Mouse (Mus musculus): ENCODE results near the gene Tldc1.

The Tldc1 gene

DNA sequence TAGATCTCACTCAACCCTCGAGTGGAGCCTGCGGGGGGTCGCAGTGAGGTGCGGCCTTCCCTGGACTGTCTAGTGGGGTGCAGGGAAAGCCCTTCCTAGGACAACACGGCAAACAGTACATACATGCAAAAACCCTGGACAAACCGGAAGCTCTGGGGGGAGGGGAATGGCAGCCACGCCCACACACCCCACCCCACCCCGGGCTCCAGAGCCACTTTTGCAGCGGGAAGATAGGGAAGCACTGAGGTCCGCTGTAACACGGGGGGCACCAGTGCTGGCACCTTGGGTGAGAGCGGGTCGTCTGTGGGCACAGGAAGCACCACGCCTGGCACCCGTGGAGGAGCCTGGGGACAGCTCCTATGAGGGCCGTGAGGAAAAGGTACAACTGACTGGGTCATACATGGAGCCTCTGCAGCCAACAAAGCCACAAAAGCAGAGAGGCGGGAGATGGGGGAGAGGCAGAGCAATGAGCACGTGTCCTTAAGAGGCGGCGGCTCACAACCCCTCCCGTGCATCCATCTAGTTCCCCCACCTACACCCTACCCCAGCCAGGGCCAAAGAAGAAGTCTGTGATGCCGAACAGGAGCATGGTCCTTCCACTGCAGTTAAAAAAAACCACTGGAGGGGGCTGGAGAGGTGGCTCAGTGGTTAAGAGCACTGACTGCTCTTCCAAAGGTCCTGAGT lies 12.3 kb downstream of the Tldc1 start:
- no peak for DNase-seq (ENCODE audit: low spot score)

DNA sequence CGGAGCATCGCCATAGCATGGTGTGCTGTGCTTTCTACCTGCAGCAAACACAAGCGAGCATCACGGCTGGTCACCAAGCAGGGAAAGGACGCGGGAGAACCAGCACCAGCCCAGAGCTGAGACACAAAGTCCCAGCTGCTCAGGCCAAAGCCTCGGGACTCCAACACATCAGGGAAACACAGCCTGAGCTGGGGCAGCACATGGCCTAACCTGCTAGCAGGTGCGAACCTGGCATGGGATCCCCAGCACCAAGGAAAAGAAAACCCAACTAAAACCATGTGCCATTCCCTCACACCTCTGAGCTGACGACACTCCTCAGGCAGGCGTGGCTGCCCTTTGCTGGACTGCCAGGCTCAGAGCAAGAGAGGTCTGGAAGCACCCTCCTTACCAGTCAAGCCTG lies 12.9 kb downstream of the Tldc1 start:
- DNase-seq (ENCODE audit: low spot score) = no peak

DNA sequence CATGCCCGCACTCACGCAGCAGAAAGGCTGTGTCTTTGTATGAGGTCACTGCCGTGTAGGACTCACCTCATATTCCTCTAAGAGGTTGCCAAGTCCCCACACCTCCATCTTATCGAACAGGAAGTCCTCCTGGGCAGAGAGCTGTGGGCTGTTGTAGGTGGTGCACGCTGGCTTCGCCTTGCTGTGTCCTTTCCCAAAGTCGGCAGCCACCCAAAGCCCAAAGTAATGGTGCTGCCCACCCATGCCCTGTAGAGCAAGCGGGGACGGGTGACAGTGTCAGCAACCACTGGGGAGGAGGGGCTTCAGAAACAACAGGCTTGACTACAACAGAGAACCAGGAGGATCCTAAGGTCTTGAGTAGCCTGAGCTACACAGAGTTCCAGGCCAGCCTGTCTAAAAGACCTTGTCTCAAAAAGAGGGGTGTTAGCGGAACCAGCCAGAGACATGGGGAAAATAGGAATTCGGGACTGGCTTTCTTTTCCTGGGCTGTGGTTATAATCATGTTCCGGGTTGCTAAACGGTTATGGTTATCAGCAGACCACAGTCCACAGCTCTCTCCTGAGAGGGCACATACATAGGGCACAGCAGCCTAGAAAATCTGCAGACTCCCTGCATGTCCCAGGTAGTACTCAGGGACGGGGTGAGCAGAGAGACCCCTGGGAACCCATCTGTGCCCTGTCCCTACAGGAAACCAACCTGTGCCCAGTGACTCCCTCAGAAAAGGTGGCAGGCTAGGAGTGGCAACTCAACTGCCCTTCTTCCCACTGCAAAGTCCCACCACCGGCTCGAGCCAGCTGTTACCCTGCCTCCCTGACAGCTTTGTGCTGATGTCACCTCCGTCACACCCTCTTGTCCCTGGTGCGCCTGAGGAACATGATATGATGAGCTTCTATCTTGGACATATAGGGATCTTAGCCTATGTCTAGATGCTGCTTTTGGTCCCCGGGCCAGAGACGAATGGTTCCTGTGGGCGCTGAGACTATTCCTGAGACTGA lies 15.7 kb downstream of the Tldc1 start:
- DNase-seq (ENCODE audit: low spot score) = no peak

DNA sequence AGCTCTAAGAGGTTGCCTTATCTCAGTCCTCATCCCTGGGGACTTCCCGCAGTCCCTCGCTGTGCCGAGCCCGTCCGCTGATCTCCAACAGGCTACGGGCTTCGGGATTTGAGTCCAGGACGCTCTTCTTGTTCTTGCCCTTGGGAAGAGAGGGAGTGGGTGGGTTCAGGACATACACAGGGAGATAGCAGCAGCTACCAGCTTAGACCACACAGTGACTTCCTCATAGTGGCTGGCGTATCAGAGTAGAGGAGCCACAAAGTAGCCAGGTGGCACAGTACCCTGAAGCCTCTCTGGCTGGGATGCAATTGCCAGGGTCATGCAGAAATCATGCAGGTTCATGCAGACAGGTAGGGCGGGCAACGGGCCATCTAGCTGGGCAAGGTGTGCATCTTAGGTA lies 16.5 kb downstream of the Tldc1 start:
- DNase-seq (ENCODE audit: low spot score) = no peak

DNA sequence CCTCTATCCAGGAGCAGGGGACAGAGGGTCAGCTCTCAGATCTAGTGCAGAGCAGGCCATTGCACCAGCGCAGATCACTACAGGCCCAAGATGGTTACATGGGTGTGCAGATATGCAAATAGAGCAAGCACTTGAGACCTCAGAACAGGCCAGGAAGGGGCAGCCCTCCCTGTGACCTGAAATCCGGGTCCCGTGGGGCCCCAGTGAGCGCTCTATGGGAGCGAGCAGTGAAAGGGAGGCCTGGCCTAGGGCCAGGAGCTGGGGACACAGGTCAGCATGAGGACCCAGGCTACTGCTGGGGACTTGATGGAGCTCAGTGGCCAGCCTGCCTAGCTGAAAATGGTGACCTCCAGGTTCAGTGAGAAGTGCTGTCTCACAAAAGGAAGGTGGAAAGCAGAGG lies 21.7 kb downstream of the Tldc1 start:
- DNase-seq (ENCODE audit: low spot score) = no peak

DNA sequence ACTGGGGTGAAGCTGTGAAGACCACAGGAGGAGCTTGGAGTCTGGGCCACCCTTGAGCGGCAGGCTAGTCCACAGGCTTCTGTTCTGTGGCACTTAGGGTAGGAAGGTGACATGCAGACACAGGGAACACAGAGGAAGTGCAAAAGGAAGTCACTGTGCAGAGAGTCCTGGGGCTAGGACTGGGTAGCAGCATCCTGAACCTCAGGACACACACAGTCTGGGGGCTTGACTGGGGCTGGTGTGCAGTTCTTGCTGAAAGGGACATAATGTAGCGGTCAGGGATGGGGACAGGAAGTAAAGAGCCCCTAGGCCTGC lies 22.1 kb downstream of the Tldc1 start:
- DNase-seq (ENCODE audit: low spot score) = no peak

- no peak for DNase-seq (ENCODE audit: low spot score)
Measured at GRCm38 (mm10) chr8:119755238-119756146, 22.7 kb downstream of the Tldc1 start.

- DNase-seq (ENCODE audit: low spot score) = no peak
Measured at GRCm38 (mm10) chr8:119744604-119745003, 33.6 kb downstream of the Tldc1 start.

- peak; percentile 45 for DNase-seq (ENCODE audit: low spot score)
Measured at GRCm38 (mm10) chr8:119743291-119744026, 34.8 kb downstream of the Tldc1 start.

- DNase-seq (ENCODE audit: low spot score) = no peak
Measured at GRCm38 (mm10) chr8:119742409-119742808, 35.8 kb downstream of the Tldc1 start.

DNA sequence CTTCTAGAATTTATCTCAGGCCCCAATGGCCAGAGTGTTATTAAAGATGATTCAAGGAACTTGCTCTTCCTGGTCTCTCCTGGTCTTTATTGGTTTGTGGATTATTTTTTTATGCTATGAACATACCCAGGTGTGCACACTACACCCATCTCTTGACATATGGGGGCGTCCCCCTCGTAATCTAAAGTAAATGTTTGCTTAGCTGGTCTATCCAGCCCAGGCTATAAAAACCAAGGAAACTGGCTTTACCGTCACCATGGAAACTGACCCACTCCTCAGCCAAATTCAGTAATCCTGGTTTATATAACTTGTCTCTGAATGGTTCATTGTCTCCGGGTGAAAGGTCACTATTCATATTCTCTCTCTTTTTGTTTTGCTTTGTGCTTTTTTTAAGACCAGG lies 37.6 kb downstream of the Tldc1 start:
- DNase-seq (ENCODE audit: low spot score) = no peak

GRCm38 (mm10) chr8:119738129-119738907 lies 39.9 kb downstream of the Tldc1 start:
- no peak for DNase-seq (ENCODE audit: low spot score)

GRCm38 (mm10) chr8:119737093-119737900 lies 40.9 kb downstream of the Tldc1 start:
- DNase-seq (ENCODE audit: low spot score) = no peak

GRCm38 (mm10) chr8:119736348-119736917 lies 41.8 kb downstream of the Tldc1 start:
- no peak for DNase-seq (ENCODE audit: low spot score)

- DNase-seq (ENCODE audit: low spot score) = no peak
Measured at GRCm38 (mm10) chr8:119732072-119732471, 46.1 kb downstream of the Tldc1 start.

GRCm38 (mm10) chr8:119728351-119728895 lies 49.8 kb downstream of the Tldc1 start:
- DNase-seq (ENCODE audit: low spot score) = no peak

- DNase-seq (ENCODE audit: low spot score) = no peak
Measured at GRCm38 (mm10) chr8:119727093-119727492, 51.1 kb downstream of the Tldc1 start.

- DNase-seq (ENCODE audit: low spot score) = no peak
Measured at GRCm38 (mm10) chr8:119724596-119724995, 53.6 kb downstream of the Tldc1 start.

DNA sequence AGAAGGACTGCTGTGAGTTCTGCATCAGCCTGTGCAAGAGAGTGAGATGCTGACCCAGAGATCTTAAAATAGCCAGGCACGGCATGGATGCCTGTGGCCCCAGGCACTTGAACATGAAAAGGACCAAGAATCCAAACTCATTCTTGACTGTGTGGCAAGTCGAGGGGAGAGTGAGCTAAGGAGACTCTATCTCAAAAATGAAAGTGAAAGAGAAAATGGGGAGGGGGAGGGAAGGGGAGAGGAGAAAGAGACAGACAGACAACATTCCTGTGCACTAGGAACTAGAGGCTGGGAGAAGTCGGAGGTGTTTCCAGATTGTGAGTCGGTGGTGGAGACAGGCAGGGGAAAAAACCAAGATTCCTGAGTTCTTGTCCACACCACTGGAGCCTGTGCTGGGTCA lies 54.5 kb downstream of the Tldc1 start:
- no peak for DNase-seq (ENCODE audit: low spot score)
